Mouse (Mus musculus) olfactory bulb, adult 2 months (tissue): ENCODE measurements around the gene Dhx8. TPM values are rescaled to one million over a fixed set of nuclear protein-coding genes. Genes with fewer than 3 reads are reported as not detected.
A peak's percentile ranks its signal among the peaks of the same experiment; 100 is the strongest.

ENCODE experiments used
- H3K27ac ChIP-seq: fragments of 200-500 bp; 2 replicates; pipeline ENCODE4 v1.5.1; 2012; ENCODE audit warnings: low read depth, low read length; ENCODE audit not compliant: insufficient read depth
- H3K4me1 ChIP-seq: fragments of 200-500 bp; 2 replicates; pipeline ENCODE4 v1.6.1; 2012; ENCODE audit warnings: low read length; ENCODE audit not compliant: control insufficient read depth, insufficient read depth
- H3K4me3 ChIP-seq: fragments of 200-500 bp; 2 replicates; pipeline ENCODE4 v1.5.1; 2012; ENCODE audit warnings: mild to moderate bottlenecking, low read depth, low read length, moderate library complexity; ENCODE audit not compliant: insufficient read depth
- CTCF ChIP-seq: fragments of 200-500 bp; IDR thresholded peaks from 2 replicates; pipeline ENCODE4 v1.5.1; 2012; ENCODE audit warnings: low read depth, mild to moderate bottlenecking, low read length, moderate library complexity; ENCODE audit not compliant: insufficient read depth
- POLR2A ChIP-seq: fragments of 200-500 bp; IDR thresholded peaks from 2 replicates; pipeline ENCODE4 v1.6.1; 2012; ENCODE audit warnings: mild to moderate bottlenecking, low read depth, low read length, moderate library complexity; ENCODE audit not compliant: insufficient read depth
- WGBS: fragments of 180-500 bp; shearing (Covaris S2); methylation state at CpG from one replicate; pipeline ENCODE4 v1.1.7; 2018; 5-methylcytosine and 5-hydroxymethylcytosine counted together
- polyA plus RNA-seq: library from polyadenylated mRNA; stranded (reverse); fragments of >200 nt; gene quantifications from 2 replicates; pipeline ENCODE4 v1.2.4, GENCODE M21; 2012; ENCODE audit warnings: low replicate concordance; ENCODE audit not compliant: missing spikeins, insufficient read depth, insufficient read length

Dhx8 gene
- polyA plus RNA-seq, 1 experiment, result not detected

DNA sequence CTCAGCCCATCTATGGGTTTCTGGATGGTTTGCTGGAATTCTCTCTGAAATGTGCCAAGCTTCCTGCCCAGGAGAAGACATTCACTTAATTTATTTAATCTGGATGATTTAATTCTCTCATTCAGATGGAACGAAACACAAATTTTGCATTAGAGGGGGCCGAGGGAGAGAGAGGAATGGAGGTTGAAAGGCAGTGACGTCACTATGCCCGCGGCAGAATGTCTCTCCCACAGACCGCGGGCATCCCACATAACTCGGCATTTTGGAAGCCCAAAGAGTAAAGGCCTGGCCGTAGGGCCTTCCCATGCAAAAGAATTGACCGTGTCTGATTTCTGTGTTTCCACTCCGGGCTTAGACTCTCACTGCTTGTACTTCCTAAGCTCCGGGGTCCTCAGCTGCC is 74.0 kb downstream of the Dhx8 start:
- 53% methylated on average over 12 of the region's 12 CpGs for WGBS
- no peak for TF ChIP-seq CTCF
- no peak for TF ChIP-seq POLR2A
- peaks cover 10% of the 10 kb centered on the region for H3K4me1 ChIP-seq
- no peak overlapping the region for H3K4me3 ChIP-seq
- no peak overlapping the region for H3K27ac ChIP-seq

GRCm38 (mm10) chr11:101807266-101807665 is 74.5 kb downstream of the Dhx8 start:
- Histone ChIP-seq H3K4me1 (peaks cover 10% of the 10 kb centered on the region), H3K4me3 (no peak overlapping the region), H3K27ac (no peak overlapping the region)
- 42% methylated on average over 10 of the region's 10 CpGs for WGBS
- TF ChIP-seq POLR2A (no peak), CTCF (no peak)

DNA sequence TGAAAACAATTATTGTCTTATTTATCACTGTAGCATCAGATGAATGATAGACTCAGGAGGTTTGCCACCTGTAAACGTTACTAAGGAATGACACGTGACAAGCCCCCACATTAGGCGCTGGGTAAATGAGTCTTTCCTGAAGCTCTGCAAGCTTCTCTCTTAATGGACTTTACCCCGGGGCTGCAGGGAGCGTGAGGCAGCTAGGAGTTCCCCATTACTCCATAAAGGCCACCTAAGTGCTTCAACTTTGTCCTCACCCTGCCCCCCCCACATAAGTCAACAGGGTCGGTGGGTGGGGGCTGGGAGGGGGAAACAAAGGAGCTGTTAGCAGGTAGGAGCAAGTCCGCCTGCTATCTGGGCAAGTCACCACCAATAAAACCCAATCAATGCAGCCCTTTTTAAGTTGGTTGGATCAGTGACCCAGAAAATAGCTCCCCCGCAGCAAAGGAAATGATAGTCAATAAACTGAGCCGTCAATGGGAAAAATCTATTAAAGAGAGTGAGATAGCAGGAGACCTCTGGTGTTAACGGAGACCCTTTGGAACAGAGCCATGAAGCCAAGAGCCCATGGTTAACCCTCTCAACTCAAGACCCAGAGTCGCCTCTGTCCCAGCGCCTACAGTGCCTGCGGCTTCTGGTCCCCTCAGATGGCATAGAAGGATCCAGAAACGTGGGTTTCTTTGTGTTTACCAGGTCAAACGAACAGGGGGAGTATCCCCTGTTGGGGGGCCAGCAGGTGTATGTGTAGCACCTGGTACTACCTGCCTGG is 76.5 kb downstream of the Dhx8 start:
- no peak overlapping the region for H3K27ac ChIP-seq
- peaks cover 10% of the 10 kb centered on the region for H3K4me1 ChIP-seq
- H3K4me3 ChIP-seq, result no peak overlapping the region
- no peak for TF ChIP-seq POLR2A
- TF ChIP-seq CTCF, result no peak
- 48% methylated on average over 15 of the region's 15 CpGs for WGBS

DNA sequence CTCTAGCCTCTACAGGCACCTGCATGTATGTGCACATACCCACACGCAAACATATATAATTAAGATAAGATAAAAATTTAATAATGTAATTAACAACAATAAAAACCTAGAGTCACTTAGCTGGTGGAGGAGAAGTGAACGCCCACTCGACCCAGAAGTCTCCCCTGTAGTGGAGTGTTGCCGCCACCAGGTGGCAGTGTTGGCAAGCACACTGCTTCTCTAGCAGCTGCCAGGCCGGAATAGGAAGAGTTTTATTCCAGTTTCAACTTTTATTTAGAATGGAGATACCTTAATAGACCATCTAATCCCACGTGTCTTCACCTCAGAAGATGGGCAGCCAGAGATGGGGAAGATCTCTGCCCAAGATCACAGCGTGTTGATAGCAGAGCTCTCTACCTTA is 80.5 kb downstream of the Dhx8 start:
- no peak overlapping the region for H3K4me3 ChIP-seq
- peak; percentile 90 for TF ChIP-seq CTCF
- TF ChIP-seq POLR2A, result no peak
- peaks cover 7% of the 10 kb centered on the region for H3K4me1 ChIP-seq
- H3K27ac ChIP-seq, result no peak overlapping the region
- WGBS, result 2% methylated on average over 7 of the region's 7 CpGs

DNA sequence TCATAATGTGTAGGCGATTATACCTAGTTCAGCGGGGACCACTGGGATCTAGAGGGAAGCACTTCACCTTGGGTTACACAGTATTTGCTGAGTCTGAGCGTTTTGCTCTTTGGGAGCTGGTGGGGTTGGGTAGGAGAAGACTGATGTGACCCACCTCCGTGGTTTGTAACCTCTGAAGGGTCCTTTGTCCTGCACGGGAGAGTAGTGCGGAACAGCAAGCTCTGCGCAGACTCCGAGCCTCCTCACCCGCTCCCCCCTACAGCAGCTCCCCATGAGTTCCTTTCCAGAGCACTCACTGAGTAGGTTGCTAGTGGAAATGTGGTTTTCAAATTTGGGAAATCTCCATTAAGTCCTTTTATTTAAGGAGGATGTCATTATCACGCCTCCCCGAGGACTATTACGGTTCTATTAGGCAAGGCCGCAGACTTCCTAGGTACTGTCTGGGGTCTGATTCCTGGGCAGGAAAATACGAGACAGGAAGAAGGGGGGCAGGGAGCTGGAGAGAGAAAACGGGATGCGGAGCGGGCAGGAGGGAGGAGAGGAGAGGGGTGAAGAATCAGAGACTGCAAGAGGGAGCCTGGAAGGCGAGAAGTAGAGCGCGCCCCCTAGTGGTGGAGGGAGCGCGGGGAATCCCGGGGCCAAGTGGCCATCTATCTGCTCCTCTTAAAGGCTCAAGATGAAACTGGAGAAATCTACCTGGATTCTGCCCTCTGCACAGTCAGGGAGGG is 81.8 kb downstream of the Dhx8 start:
- Histone ChIP-seq H3K4me1 (peaks cover 7% of the 10 kb centered on the region), H3K27ac (no peak overlapping the region), H3K4me3 (peak overlapping the region; percentile 35)
- 21% methylated on average over 23 of the region's 23 CpGs for WGBS
- TF ChIP-seq POLR2A (no peak), CTCF (peak; percentile 85)

- no peak for TF ChIP-seq CTCF
- no peak for TF ChIP-seq POLR2A
- Histone ChIP-seq H3K4me3 (no peak overlapping the region), H3K4me1 (peaks cover 8% of the 10 kb centered on the region), H3K27ac (no peak overlapping the region)
- WGBS, result 47% methylated on average over 22 of the region's 22 CpGs
Measured at GRCm38 (mm10) chr11:101815103-101816085, 82.7 kb downstream of the Dhx8 start.

Other genes with a start within 250 kb of the Dhx8 start
- gene Brca1, start 181.0 kb upstream of the Dhx8 start, polyA plus RNA-seq, result not detected in 2 replicates
- not detected in 2 replicates for gene Nbr1, start 180.8 kb upstream of the Dhx8 start, polyA plus RNA-seq
- not detected in 2 replicates for gene Tmem106a, start 150.7 kb upstream of the Dhx8 start, polyA plus RNA-seq
- not detected in 2 replicates for gene Gm11634, start 133.7 kb upstream of the Dhx8 start, polyA plus RNA-seq
- gene Rdm1, start 105.7 kb upstream of the Dhx8 start, polyA plus RNA-seq, result not detected in 2 replicates
- not detected in 2 replicates for gene Arl4d, start 67.4 kb upstream of the Dhx8 start, polyA plus RNA-seq
- not detected in 2 replicates for gene Etv4, start 52.5 kb downstream of the Dhx8 start, polyA plus RNA-seq
- not detected in 2 replicates for gene Meox1, start 161.5 kb downstream of the Dhx8 start, polyA plus RNA-seq
- not detected in 2 replicates for gene Sost, start 234.1 kb downstream of the Dhx8 start, polyA plus RNA-seq